Mouse (Mus musculus): ENCODE results near the gene Cyp27b1. TPM values are rescaled to one million over a fixed set of nuclear protein-coding genes. Genes with fewer than 3 reads are reported as not detected.
"Not testable (repeated sequence)": the region's sequence is repeated elsewhere in the genome, so short reads cannot be mapped to it uniquely, and the experiment has no call there.

Cyp27b1 gene
- total RNA-seq, 4 experiments from 2014 or later: 0.30 to 0.46 (median 0.41) TPM

DNA sequence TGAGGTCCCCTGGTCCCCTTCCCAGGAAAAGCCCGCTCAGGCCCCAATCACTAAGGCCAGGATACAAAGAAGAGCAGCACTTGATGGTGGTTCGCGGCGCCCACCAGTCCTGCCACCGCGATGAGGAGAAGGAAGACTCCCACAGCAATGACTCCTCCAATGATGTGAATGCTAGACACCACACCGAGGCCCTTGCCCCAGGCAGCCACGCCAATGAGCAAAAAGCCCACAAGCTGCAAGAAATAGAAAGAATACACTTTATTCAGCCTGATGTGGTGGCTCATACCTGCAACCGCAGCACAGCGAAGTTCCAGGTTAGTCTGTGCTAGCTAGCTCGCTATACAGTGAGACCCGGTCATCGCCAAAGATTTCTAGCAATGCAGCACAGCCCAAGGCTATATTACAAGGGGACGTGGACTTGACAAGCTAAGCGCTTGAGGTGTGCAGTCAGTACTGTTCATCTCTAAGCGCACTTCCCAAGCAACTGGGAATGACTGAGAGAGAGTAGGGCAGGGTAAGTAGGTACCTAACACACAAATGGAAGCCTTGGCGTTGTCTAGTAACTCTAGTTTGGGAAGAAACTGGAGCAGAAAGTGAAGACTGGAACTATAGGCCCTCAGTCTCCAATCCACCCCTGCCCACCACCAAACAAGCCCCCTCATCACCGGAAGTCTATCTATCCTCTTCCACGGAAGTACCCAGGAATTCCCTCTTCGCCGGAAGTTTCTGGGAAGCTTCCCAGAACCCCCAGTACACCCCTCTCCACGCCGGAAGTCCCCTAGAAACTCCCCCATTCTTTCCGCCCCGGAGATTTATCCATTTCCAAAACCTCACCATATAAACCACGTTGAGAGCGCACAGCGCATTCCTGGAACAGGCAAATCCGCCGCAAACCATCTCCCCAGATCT, 21.5 kb downstream of the Cyp27b1 start:
- no peak for DNase-seq (ENCODE audit: low spot score in 2 of 2)

DNA sequence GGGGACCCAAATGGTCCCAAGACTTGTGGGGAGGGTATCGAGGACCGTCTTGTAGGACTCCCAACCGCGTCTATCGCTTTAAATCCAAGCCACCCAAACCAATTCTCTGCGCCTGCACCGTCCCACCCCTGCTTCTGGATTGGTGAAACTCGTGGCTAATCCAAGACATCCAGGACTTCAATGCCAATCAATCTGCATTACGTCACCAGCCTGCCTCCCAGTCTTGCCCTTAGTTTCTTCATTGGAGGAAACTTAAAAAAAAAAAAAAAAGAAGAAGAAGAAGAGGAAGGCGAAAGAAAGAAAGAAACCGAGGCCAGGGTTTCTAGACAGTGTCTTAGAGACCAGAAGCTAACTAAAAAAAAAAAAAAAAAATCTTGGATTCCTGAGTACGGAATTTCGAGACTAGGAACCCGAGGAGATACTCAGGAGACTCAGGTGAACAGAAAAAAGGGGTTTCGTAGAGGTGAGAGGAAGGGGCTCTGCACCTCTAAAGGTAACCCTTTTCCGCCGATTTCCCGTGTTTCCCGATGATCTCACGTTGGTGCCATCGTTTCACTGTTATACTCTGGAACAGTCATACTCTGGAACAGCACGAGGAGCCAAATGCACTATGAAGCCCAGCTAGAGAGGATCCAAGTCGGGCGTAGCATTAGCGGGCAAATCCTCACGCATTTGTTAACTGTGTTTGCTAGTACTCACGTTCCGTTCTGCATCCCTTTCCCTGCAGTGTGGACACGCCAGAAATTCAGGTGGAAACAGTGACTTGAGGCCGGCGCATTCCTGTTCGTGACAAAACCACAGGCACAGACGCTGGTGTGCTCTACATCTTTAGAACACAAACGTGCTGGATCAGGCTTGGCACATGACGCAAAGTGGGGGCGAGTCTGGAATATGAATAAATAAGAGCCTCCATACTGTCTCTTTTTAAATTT, 22.4 kb downstream of the Cyp27b1 start, which contains the start of gene Tspan31:
TSS of gene Tspan31 (minus strand) at position 75 of the 932 bp plus-strand sequence.
- peak; percentile 84 to 95 for DNase-seq (ENCODE audit: low spot score in 2 of 2)

DNA sequence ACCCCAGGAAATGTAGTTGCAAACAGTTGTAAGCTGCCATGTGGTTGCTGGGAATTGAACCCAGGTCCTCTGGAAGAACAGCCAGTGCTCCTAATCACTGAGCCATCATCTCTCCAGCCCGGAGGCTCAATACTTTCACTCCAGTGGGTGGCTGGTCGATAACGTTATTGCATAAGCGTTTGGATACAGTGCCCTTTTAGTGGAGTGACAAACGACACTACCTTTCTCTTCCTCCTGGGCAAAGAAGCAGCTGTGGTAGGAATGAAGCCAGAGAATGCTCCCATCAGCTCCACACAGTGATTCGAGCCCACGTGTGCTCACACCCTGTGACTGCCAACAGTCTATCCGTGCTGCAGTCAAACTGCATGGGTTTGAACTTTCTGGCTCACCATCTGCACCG, 23.2 kb downstream of the Cyp27b1 start:
- DNase-seq (ENCODE audit: low spot score in 2 of 2): no peak

- DNase-seq (ENCODE audit: low spot score in 2 of 2): not testable (repeated sequence)
These were observed 24.2 kb downstream of the Cyp27b1 start for GRCm38 (mm10) chr10:127072270-127072669.

- not testable (repeated sequence) for DNase-seq (ENCODE audit: low spot score in 2 of 2)
These were observed 24.9 kb downstream of the Cyp27b1 start for GRCm38 (mm10) chr10:127072969-127073368.

- DNase-seq (ENCODE audit: low spot score in 2 of 2): no peak
These were observed 25.9 kb downstream of the Cyp27b1 start for GRCm38 (mm10) chr10:127073981-127074380.

- no peak for DNase-seq (ENCODE audit: low spot score in 2 of 2)
These were observed 27.0 kb downstream of the Cyp27b1 start, which contains the start of gene Agap2 for GRCm38 (mm10) chr10:127075080-127075479. Gene Agap2 (plus strand): TSS chr10:127075284.

DNA sequence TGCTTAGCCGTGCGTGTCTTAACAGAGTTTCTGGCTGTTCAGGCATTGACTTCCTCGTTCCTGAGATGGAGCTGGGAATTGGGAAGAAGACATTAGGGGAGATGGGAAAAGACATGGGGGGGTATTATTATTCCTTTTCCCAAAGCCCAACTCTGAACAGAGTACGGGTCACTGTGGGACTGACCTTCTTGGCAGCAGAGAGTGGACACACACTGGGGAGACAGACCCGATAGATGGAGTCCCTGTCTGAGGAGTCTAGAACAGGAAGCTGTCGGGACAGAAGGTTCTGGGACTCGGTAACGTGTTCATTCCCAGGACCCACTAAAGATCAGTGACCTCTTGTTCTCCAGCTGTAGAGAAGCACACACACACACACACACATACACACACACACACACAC, 27.6 kb downstream of the Cyp27b1 start:
- DNase-seq (ENCODE audit: low spot score in 2 of 2): no peak

DNA sequence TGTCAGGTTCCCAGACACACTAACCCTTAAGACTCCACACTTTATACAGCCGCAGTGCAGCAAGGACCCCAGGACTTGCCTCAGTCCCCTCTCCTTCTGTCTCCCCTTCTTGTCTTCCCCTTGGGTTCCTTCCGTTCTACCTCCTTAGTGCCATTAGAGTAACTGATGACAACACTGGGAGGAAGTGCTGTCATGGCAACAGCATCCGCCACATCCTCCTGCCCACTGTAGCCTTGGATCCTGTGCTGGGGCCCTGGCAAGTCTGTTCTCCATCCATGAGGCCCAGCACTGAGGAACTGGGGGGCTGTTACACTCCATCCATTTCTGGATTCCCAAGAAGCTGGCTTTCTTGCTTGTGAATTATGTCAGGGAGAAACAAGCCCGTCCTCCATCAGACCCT, 28.0 kb downstream of the Cyp27b1 start:
- no peak for DNase-seq (ENCODE audit: low spot score in 2 of 2)

DNA sequence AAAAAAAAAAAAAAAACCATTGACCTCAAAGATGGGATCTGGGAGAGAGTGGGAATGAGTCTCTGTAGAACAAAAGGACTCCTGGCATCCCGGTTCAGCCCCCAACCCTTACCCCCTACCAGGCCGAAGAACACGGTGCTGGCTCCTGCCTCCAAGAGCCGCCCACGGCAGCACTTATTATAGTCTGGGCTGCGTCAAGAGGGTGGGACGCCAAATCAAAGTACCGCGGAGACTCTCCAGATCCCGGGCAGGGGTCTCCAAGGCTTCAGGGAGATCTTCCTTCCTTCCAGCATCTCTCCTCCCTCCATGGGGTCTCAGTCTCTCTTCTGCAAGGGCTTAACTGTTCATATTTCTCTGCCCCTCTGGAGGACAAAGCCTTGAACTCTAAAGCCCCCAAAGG, 29.5 kb downstream of the Cyp27b1 start:
- DNase-seq (ENCODE audit: low spot score in 2 of 2): no peak

- peak in 1 of 2 experiments; percentile 86 for DNase-seq (ENCODE audit: low spot score in 2 of 2)
These were observed 30.1 kb downstream of the Cyp27b1 start for GRCm38 (mm10) chr10:127078001-127078676.

DNA sequence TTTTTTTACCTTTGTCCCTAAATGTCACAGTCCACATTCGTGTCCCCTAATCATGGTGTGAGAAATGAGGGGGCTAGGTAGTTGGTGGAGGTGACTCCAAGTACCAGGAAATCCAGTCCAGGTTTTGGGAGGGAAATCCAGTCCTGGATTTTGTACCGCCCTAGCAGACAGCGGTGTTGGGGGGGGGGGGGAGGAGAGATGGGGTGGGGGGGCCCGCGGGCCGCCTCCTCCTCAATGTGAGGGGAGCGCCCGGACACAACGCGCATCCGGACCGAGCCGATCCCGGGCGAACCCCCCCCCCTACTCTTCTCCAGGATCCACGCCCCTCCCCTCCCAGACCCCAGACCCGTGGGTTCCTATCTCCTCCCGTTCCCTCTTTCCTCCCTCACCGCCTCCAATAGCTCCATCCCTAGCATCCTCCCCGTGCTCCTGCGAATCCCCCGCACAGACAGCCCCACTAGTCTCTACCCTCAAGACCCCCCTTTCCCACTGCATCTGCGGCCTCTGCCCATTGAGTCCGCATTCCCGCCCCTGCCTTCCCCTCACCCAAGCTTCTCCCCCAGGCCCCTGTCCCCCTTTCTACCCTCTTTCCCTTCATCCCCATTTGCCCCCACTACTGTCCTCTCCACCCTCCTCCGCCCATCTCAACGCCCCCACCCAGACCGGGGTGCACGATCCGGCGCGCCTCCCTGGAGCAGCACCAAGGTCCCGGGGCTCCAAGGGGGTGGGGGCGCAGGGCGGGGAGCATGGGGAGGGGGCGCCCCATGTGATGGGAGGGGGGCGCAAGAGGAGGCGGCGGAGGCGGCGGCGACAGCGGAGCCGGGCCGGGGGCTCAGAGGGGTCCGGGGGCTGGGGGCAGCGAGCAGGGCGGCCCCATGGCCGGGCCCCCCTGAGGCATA, 30.9 kb downstream of the Cyp27b1 start:
- DNase-seq (ENCODE audit: low spot score in 2 of 2): no peak

- no peak for DNase-seq (ENCODE audit: low spot score in 2 of 2)
These were observed 31.8 kb downstream of the Cyp27b1 start for GRCm38 (mm10) chr10:127079665-127080391.

DNA sequence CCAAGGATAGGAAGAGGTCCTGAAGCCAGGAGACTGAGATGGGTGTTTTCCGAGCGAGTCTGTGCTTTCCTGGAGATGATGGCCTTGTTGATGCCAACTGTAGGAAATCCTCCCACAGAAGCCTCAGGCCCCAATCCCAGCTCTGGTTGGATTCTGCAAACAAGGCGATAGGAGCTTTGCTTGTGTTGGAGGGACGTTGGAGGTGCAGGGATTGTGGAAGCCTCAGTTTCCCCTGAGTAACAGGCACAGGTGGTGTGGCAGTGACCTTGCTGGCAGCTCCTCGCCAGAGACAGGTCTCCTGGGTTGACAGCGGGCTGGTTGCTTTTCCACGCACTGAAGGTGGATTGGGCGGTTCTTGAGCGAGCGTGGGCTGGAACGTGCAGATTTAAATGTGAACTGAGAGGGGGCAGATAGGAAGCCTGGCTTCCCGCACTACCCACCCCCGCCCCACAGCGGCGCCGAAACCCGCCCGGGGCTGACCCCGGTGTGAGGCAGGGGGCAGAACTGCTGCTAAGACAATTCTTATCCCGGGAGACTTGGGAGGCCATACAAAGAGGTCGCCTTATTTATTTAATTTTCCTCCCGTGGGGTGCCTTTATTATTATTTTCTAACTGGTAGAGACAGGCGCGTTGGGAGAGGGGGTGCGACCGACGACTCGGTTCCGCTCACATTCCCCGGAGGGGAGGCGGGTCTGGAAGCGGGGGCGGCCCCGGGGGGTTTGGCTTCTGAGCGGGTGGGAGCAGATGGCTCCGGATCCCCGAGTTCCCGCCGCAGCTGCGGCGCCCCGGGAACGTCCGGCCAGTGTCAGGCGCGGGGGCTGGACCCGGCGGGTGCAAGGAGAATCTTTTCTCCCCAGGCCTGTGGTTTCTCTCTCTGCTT, 33.1 kb downstream of the Cyp27b1 start:
- DNase-seq (ENCODE audit: low spot score in 2 of 2): no peak

DNA sequence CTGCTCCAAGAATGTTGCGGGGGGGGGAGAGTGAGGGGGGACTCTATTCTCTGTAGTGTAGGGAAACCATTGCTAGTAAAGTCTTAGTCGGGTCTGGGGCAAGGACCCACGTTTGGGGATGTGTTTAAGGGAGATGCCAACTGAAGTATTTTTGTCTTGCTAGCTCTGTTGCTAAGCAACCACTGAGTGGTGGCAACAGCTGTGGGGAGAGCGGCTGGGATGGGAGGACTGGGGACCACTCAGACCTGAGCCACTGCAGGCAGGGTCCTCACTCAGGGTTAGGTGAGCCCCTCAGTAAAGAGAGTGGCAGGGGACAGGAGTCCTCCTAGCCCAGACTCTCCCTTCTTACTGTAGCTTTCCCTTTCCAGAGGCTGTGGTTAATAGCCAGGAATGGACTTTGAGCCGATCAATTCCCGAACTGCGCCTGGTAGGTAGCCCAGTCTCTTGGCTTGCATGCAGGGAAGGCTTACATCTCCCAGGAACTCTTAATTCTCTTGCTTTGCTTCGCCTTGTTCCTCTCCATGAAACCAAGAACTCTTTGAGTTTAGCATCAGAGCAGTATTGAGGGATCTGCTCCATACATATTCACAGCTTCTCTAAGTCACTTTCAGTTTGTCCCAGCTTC, 34.1 kb downstream of the Cyp27b1 start:
- no peak for DNase-seq (ENCODE audit: low spot score in 2 of 2)

GRCm38 (mm10) chr10:127083292-127083914, 35.4 kb downstream of the Cyp27b1 start:
- DNase-seq (ENCODE audit: low spot score in 2 of 2): peak in 1 of 2 experiments; percentile 5

GRCm38 (mm10) chr10:127083915-127084306, 35.9 kb downstream of the Cyp27b1 start:
- no peak for DNase-seq (ENCODE audit: low spot score in 2 of 2)

GRCm38 (mm10) chr10:127085052-127085451, 37.0 kb downstream of the Cyp27b1 start:
- DNase-seq (ENCODE audit: low spot score in 2 of 2): no peak

All from left cerebral cortex, adult 8-10 months (tissue).